Mouse (Mus musculus) ES-Bruce4 (cell line): Measurements from ENCODE around the gene Psmd11.
"Not testable (repeated sequence)": the region's sequence is repeated elsewhere in the genome, so short reads cannot be mapped to it uniquely, and the experiment has no call there.

Experiments
- CTCF ChIP-seq: IDR thresholded peaks from one replicate; pipeline ENCODE4 v1.8.1; 2011; ENCODE audit warnings: low read depth, low read length
- EP300 ChIP-seq: IDR thresholded peaks from 2 replicates; pipeline ENCODE4 v1.6.1; 2011; ENCODE audit warnings: low read depth, low read length; ENCODE audit not compliant: insufficient read depth
- POLR2A ChIP-seq: IDR thresholded peaks from one replicate; pipeline ENCODE4 v1.8.1; 2011; ENCODE audit warnings: low read length; ENCODE audit not compliant: insufficient read depth

DNA sequence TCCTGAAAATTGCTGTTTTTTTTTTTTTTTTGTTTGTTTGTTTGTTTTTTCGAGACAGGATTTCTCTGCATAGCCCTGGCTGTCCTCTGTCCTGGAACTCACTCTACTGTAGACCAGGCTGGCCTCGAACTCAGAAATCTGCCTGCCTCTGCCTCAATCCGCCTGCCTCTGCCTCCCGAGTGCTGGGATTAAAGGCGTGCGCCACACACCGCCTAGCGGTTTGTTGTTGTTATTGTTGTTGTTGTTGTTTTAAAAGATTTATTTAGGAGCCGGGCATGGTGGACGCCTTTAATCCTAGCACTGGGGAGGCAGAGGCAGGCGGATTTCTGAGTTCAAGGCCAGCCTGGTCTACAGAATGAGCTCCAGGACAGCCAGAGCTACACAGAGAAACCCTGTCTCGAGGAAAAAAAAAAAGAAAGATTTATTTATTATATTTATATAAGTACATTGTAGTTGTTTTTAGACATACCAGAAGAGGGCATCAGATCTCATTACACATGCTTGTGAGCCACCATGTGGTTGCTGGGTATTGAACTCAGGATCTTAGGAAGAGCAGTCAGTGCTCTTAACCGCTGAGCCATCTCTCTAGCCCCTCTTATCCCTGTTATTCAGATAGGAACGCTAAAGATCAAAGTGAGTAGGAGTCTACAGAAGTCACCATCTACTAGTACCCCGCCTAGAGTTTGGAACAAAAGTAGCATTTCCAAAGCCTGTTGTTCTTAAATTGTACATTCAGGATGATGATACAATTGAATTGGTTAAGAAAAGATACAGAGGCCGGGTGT, 2.2 kb upstream of the Psmd11 start:
- not testable (repeated sequence) for TF ChIP-seq POLR2A, CTCF, EP300
